Mouse (Mus musculus): ENCODE results near the gene Sik3.

GRCm38 (mm10) chr9:46013616-46014015 is 996 bp downstream of the Sik3 start:
- no peak for TF ChIP-seq USF1 (IDR thresholded peaks at IDR 0.05; ENCODE audit: low read depth)
- TF ChIP-seq CTCF (IDR thresholded peaks at IDR 0.05; ENCODE audit: control insufficient read depth, insufficient read depth, insufficient read length), result no peak
